Mouse (Mus musculus): ENCODE measurements around the gene Sds.
"Not testable (repeated sequence)": the region's sequence is repeated elsewhere in the genome, so short reads cannot be mapped to it uniquely, and the experiment has no call there.

Gene Sds

DNA sequence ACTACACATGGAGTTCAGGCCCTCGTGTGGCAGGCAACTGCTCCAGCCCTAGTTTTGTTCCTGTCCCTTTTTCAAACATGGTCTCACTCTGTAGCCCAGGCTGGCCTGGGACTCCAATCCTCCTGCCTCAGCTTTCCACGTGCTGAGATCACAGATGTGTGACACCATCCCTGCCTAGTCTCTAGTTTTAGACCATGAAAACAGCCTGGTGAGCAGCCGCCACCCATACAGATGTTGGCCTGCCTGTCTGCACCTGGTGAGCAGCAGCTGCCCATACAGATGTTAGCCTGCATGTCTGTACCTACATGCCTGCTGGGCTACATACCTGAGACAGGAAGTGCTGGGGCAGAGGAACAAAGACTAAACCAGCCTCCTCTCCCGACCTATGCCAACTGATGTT lies 22.9 kb downstream of the Sds start:
- Histone ChIP-seq H3K27me3 (ENCODE audit: insufficient read depth, low read length) (peaks cover 11% of the 10 kb centered on the region), H3K9me3 (ENCODE audit: low read length) (no peaks in the 10 kb centered on the region), H3K4me1 (replicated peaks; ENCODE audit: low read depth, low read length) (peaks cover 68% of the 10 kb centered on the region), H3K36me3 (ENCODE audit: insufficient read depth, low read length) (peaks cover 56% of the 10 kb centered on the region), H3K4me3 (replicated peaks; ENCODE audit: low read length) (no peak overlapping the region)
- TF ChIP-seq CTCF (conservative IDR thresholded peaks at IDR 0.05; ENCODE audit: low read length) (no peak), NANOG (IDR thresholded peaks at IDR 0.05; ENCODE audit: borderline replicate concordance, low read length) (no peak), POU5F1 (IDR thresholded peaks at IDR 0.05; ENCODE audit: borderline replicate concordance, low read length) (no peak)

DNA sequence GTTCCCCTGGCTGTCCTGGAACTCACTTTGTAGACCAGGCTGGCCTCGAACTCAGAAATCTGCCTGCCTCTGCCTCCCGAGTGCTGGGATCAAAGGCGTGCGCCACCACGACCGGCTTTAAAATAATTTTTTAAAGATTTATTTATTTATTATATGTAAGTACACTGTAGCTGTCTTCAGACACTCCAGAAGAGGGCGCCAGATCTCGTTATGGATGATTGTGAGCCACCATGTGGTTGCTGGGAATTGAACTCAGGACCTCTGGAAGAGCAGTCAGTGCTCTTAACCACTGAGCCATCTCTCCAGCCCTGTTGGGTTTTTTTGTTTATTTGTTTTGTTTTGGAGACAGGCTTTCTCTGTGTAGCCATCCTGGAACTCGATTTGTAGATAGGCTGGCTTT lies 24.3 kb downstream of the Sds start:
- peaks cover 42% of the 10 kb centered on the region for H3K36me3 ChIP-seq (ENCODE audit: insufficient read depth, low read length)
- H3K9me3 ChIP-seq (ENCODE audit: low read length); H3K4me3 ChIP-seq (replicated peaks; ENCODE audit: low read length): not testable (repeated sequence)
- H3K4me1 ChIP-seq (replicated peaks; ENCODE audit: low read depth, low read length), result peaks cover 57% of the 10 kb centered on the region
- 0 out of 2 replicates have a peak, but pooled peaks have one; percentile 5 for TF ChIP-seq CTCF (conservative IDR thresholded peaks at IDR 0.05; ENCODE audit: low read length)
- peaks cover 11% of the 10 kb centered on the region for H3K27me3 ChIP-seq (ENCODE audit: insufficient read depth, low read length)

DNA sequence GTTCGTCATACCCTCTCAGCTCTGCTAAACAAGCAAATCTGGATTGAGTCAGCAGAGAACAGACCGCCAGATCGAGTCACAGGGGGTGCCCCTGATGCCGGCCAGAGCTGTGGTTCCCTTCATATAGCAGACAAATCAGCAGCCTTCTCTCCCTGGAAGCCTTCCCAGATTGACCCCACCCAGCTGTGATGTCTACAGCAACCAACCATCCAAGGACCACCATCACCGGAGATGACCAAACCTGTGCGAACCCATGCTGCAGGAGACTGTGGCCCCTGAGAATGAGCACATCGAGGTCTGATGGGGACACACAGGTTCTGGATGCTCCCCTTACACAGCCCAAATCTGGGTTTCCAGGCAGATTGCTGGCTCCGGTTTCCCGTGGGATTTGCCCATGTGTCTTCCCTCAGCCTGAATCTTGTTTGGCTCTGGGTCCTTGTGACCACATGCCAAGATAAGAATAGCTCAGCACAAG lies 25.9 kb downstream of the Sds start:
- no peaks in the 10 kb centered on the region for H3K9me3 ChIP-seq (ENCODE audit: low read length)
- peaks cover 11% of the 10 kb centered on the region for H3K27me3 ChIP-seq (ENCODE audit: insufficient read depth, low read length)
- H3K4me1 ChIP-seq (replicated peaks; ENCODE audit: low read depth, low read length), result peaks cover 46% of the 10 kb centered on the region
- H3K4me3 ChIP-seq (replicated peaks; ENCODE audit: low read length), result peak overlapping the region; percentile 99
- H3K36me3 ChIP-seq (ENCODE audit: insufficient read depth, low read length), result peaks cover 27% of the 10 kb centered on the region
- TF ChIP-seq CTCF (conservative IDR thresholded peaks at IDR 0.05; ENCODE audit: low read length), result no peak
- no peak for TF ChIP-seq POU5F1 (IDR thresholded peaks at IDR 0.05; ENCODE audit: borderline replicate concordance, low read length)
- no peak for TF ChIP-seq NANOG (IDR thresholded peaks at IDR 0.05; ENCODE audit: borderline replicate concordance, low read length)

DNA sequence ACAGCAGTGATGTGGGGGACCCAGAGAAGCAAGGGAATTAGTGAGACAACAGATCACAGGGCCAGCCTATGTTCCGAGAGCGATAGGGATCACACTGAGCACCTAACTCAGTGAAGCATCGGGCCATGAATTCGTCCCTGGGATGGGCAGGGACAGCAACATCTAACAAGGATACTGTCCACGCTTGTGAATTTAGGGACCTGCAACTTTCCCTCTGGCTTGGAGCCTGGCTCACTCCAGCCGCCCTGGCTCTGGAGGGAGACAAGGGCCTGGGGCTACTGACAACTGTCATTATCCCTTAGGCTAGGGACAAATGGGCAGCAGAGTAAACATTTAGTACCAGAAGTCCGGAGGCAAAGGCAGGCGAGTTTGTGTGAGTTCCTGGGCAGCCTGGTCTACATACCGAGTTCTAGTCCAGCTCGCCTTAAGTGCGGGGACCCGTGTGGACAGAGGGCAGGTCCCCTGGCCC lies 26.4 kb downstream of the Sds start:
- Histone ChIP-seq H3K4me1 (replicated peaks; ENCODE audit: low read depth, low read length) (peaks cover 44% of the 10 kb centered on the region), H3K27me3 (ENCODE audit: insufficient read depth, low read length) (peaks cover 11% of the 10 kb centered on the region), H3K36me3 (ENCODE audit: insufficient read depth, low read length) (peaks cover 21% of the 10 kb centered on the region), H3K4me3 (replicated peaks; ENCODE audit: low read length) (peak overlapping the region; percentile 99), H3K9me3 (ENCODE audit: low read length) (no peaks in the 10 kb centered on the region)
- TF ChIP-seq POU5F1 (IDR thresholded peaks at IDR 0.05; ENCODE audit: borderline replicate concordance, low read length) (no peak), NANOG (IDR thresholded peaks at IDR 0.05; ENCODE audit: borderline replicate concordance, low read length) (no peak), CTCF (conservative IDR thresholded peaks at IDR 0.05; ENCODE audit: low read length) (no peak)

DNA sequence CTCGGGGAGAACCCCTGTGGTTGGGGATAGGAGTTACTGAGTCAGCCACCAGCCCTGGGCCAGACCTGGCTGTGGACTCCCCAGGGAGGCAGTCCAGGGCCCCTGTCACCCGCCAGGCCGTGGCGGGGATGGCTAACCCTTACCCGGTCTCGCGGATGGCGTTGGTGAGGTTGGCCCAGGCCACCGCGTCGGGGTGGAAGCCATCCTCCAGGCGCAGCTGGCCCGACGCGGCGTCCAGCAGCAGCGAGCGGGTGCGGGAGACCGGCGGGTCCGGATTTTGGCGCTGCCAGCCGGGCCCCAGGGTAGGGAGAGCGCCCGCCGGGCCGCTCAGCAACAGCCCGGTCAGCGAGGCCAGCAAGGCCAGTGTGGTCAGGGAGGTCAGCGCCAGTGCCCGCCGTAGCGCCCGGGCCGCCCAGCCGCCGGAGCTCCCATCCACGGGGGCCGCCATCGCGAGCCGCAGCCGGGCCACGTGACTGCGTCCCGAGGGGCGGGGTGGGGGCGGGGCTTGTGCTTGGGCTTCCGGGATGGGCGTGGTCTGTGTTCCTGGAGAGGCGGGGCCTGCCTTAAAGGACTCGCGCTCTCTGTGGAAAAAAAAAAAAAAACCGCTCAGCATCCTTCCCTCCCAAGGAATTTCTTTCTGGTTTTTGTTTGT lies 26.9 kb downstream of the Sds start, which contains the start of gene Plbd2:
TSS of gene Plbd2 (minus strand) at position 482 of the 652 bp plus-strand sequence.
- Histone ChIP-seq H3K4me1 (replicated peaks; ENCODE audit: low read depth, low read length) (peaks cover 40% of the 10 kb centered on the region), H3K36me3 (ENCODE audit: insufficient read depth, low read length) (peaks cover 17% of the 10 kb centered on the region), H3K4me3 (replicated peaks; ENCODE audit: low read length) (peak within 1 kb of the TSS; percentile 99), H3K27me3 (ENCODE audit: insufficient read depth, low read length) (peaks cover 11% of the 10 kb centered on the region), H3K9me3 (ENCODE audit: low read length) (no peaks in the 10 kb centered on the region)
- TF ChIP-seq POU5F1 (IDR thresholded peaks at IDR 0.05; ENCODE audit: borderline replicate concordance, low read length) (no peak), CTCF (conservative IDR thresholded peaks at IDR 0.05; ENCODE audit: low read length) (no peak), NANOG (IDR thresholded peaks at IDR 0.05; ENCODE audit: borderline replicate concordance, low read length) (no peak)

DNA sequence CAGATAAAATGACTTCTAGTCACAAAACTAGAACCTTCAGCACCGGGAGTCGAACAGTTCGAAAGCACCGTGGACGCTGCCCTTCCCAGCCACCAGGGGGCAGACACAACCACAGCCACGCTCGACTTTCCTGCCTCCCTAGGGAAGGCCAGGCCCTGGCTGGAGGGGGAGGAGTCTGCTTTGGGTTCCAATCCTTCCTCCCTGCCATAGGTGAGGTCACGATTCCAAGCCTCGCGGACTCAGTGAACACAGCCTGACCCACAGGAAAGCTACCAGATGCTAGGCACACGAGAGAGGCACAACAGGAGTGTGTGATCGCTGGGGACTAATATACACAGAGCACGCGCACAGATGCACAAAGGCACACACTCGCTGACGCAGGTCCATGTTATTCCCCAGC lies 29.0 kb downstream of the Sds start:
- Histone ChIP-seq H3K36me3 (ENCODE audit: insufficient read depth, low read length) (no peaks in the 10 kb centered on the region), H3K27me3 (ENCODE audit: insufficient read depth, low read length) (peaks cover 19% of the 10 kb centered on the region), H3K4me3 (replicated peaks; ENCODE audit: low read length) (peak overlapping the region; percentile 17; the same call in 1 of the 2 replicates), H3K9me3 (ENCODE audit: low read length) (no peaks in the 10 kb centered on the region), H3K4me1 (replicated peaks; ENCODE audit: low read depth, low read length) (peaks cover 32% of the 10 kb centered on the region)
- TF ChIP-seq CTCF (conservative IDR thresholded peaks at IDR 0.05; ENCODE audit: low read length), result peak; percentile 91
- no peak for TF ChIP-seq NANOG (IDR thresholded peaks at IDR 0.05; ENCODE audit: borderline replicate concordance, low read length)
- TF ChIP-seq POU5F1 (IDR thresholded peaks at IDR 0.05; ENCODE audit: borderline replicate concordance, low read length), result no peak

DNA sequence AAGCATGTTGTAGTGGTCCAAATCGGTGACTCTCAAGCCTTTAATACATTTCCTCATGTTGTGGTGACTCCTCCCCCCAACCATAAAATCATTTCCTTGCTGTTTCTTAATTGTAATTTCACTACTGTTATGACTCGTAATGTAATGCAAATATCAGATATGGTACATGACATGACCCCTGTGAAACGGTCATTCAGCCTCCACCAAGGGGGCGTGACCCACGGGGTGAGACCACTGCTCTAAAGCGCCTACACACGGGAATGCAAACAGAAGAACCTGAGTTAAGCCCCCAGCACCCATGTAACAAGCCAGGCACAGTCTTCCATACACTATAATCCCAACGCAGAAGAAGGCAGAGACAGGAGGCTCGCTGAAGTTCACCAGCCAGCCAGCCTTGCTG lies 29.5 kb downstream of the Sds start:
- no peak for TF ChIP-seq NANOG (IDR thresholded peaks at IDR 0.05; ENCODE audit: borderline replicate concordance, low read length)
- no peak for TF ChIP-seq CTCF (conservative IDR thresholded peaks at IDR 0.05; ENCODE audit: low read length)
- no peak for TF ChIP-seq POU5F1 (IDR thresholded peaks at IDR 0.05; ENCODE audit: borderline replicate concordance, low read length)
- Histone ChIP-seq H3K4me3 (replicated peaks; ENCODE audit: low read length) (peak overlapping the region; percentile 17; the same call in 1 of the 2 replicates), H3K27me3 (ENCODE audit: insufficient read depth, low read length) (peaks cover 19% of the 10 kb centered on the region), H3K9me3 (ENCODE audit: low read length) (no peaks in the 10 kb centered on the region), H3K4me1 (replicated peaks; ENCODE audit: low read depth, low read length) (peaks cover 36% of the 10 kb centered on the region), H3K36me3 (ENCODE audit: insufficient read depth, low read length) (no peaks in the 10 kb centered on the region)

DNA sequence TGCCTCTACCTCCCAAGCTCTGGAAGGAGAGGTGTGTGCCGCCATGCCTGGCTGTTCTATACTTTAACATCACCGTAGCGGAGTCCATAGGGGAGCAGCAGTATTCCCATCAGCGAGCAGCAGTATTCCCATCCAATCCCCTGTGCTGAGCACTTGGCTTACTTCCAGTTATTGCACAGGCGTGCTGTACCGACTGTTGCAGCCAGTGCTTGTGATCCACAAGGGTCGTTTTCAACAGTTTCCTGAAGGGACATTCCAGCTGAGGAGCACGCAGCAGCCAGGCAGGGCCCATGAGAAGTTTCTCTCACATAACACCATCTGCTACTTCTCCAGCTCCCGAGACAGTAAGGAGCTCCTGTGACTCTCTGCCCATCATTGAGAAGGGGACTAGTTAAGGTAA lies 30.2 kb downstream of the Sds start:
- Histone ChIP-seq H3K36me3 (ENCODE audit: insufficient read depth, low read length) (no peaks in the 10 kb centered on the region), H3K27me3 (ENCODE audit: insufficient read depth, low read length) (peaks cover 19% of the 10 kb centered on the region), H3K9me3 (ENCODE audit: low read length) (no peaks in the 10 kb centered on the region), H3K4me1 (replicated peaks; ENCODE audit: low read depth, low read length) (peaks cover 39% of the 10 kb centered on the region), H3K4me3 (replicated peaks; ENCODE audit: low read length) (no peak overlapping the region)
- no peak for TF ChIP-seq POU5F1 (IDR thresholded peaks at IDR 0.05; ENCODE audit: borderline replicate concordance, low read length)
- TF ChIP-seq NANOG (IDR thresholded peaks at IDR 0.05; ENCODE audit: borderline replicate concordance, low read length), result no peak
- no peak for TF ChIP-seq CTCF (conservative IDR thresholded peaks at IDR 0.05; ENCODE audit: low read length)

Measured in E14TG2a.4 (cell line).